Mouse (Mus musculus) heart, postnatal 0 days (tissue): ENCODE measurements around the gene Klk12. TPM values are rescaled to one million over a fixed set of nuclear protein-coding genes. Genes with fewer than 3 reads are reported as not detected.

Experiments
- ATAC-seq: fragments of 200-750 bp; cut with Nextera tagmentation; 2 replicates; pipeline ENCODE4 v1.8.0; 2017; ENCODE audit warnings: low read depth, moderate number of reproducible peaks, moderate library complexity; ENCODE audit not compliant: insufficient read depth
- DNase-seq: peaks from one replicate; pipeline ENCODE4 v3.0.0-alpha.2; 2016; ENCODE audit warnings: low spot score
- H3K27ac ChIP-seq: fragments of 300-500 bp; sonication (generic); 2 replicates; pipeline ENCODE4 v1.5.1; 2014; ENCODE audit warnings: low read depth, mild to moderate bottlenecking
- H3K27me3 ChIP-seq: fragments of 300-500 bp; sonication (generic); 2 replicates; pipeline ENCODE4 v1.6.1; 2014; ENCODE audit warnings: low read length, mixed read lengths; ENCODE audit not compliant: control insufficient read depth, insufficient read depth
- H3K36me3 ChIP-seq: fragments of 300-500 bp; sonication (generic); replicated peaks from 2 replicates; pipeline ENCODE4 v1.6.1; 2014; ENCODE audit warnings: low read length, mixed read lengths; ENCODE audit not compliant: control insufficient read depth, insufficient read depth
- H3K4me1 ChIP-seq: fragments of 300-500 bp; sonication (generic); 2 replicates; pipeline ENCODE4 v1.6.1; 2014; ENCODE audit warnings: antibody characterized with exemption; ENCODE audit not compliant: control insufficient read depth, insufficient read depth
- H3K4me2 ChIP-seq: fragments of 300-500 bp; sonication (generic); 2 replicates; pipeline ENCODE4 v1.6.1; 2014; ENCODE audit warnings: low read depth, mild to moderate bottlenecking, low read length, moderate library complexity
- H3K4me3 ChIP-seq: fragments of 300-500 bp; sonication (generic); 2 replicates; pipeline ENCODE4 v1.5.1; 2014; ENCODE audit warnings: low read depth, low read length
- H3K9ac ChIP-seq: fragments of 300-500 bp; sonication (generic); replicated peaks from 2 replicates; pipeline ENCODE4 v1.6.1; 2014; ENCODE audit warnings: low read depth, low read length, mixed read lengths
- H3K9me3 ChIP-seq: fragments of 300-500 bp; sonication (generic); replicated peaks from 2 replicates; pipeline ENCODE4 v1.6.1; 2016; ENCODE audit warnings: low read length; ENCODE audit not compliant: control insufficient read depth
- CTCF ChIP-seq: IDR thresholded peaks from 2 replicates; pipeline ENCODE4 v1.5.1; 2016; ENCODE audit warnings: antibody characterized with exemption, control low read depth, low read depth
- EP300 ChIP-seq: IDR thresholded peaks from 2 replicates; pipeline ENCODE4 v1.6.1; 2016; ENCODE audit warnings: antibody characterized with exemption, low read depth
- WGBS: fragments of 180-500 bp; shearing (Covaris S2); extraction: QIAGEN DNeasy Blood & Tissue Kit; methylation state at CpG from one replicate; pipeline ENCODE4 v1.1.7; 2014; 5-methylcytosine and 5-hydroxymethylcytosine counted together
- polyA plus RNA-seq: library from polyadenylated mRNA; unstranded; fragments of >200 nt; fragmentation: Nextera tagmentation; extraction: Ambion mirVana; gene quantifications from 2 replicates; pipeline ENCODE4 v1.2.1, GENCODE M21; 2015
- total RNA-seq: library from RNA; depleted of rRNA; stranded (reverse); fragments of >200 nt; gene quantifications from 2 replicates; pipeline ENCODE4 v1.2.3, GENCODE M21; 2014; ENCODE audit warnings: low replicate concordance

The Klk12 gene
- total and polyA plus RNA-seq, 2 experiments from 2014 or later = not detected

GRCm38 (mm10) chr7:43771916-43772315, 3.2 kb downstream of the Klk12 start:
- no peak overlapping the region for H3K27ac ChIP-seq
- H3K9me3 ChIP-seq = no peaks in the 10 kb centered on the region
- no peaks in the 10 kb centered on the region for H3K27me3 ChIP-seq
- no peaks in the 10 kb centered on the region for H3K36me3 ChIP-seq
- 87% methylated on average over 6 of the region's 6 CpGs for WGBS
- ATAC-seq (no peak), DNase-seq (no peak)
- no peak for TF ChIP-seq EP300
- no peak for TF ChIP-seq CTCF
- no peak overlapping the region for H3K4me3 ChIP-seq
- no peak overlapping the region for H3K4me2 ChIP-seq
- H3K4me1 ChIP-seq = no peaks in the 10 kb centered on the region
- no peak overlapping the region for H3K9ac ChIP-seq

DNA sequence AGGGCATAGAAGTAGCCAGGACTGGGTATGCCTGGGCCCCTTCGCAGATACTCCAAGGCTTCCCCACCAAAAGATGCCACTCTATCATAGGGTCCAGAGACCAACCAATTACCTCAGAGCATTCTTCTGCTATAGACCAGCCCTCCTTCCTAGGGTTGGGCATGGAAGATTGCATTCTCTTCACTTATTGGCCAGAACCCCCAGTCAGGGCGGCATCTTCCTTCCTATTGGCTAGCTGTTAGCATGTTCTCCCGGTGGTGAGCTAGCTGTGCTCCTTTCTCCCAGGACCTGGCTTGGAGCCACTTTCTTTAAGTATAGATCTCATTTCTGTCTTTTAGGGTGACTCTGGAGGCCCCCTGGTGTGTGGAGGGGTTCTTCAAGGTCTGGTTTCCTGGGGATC, 4.2 kb downstream of the Klk12 start:
- no peak for DNase-seq
- no peak overlapping the region for H3K9ac ChIP-seq
- no peaks in the 10 kb centered on the region for H3K27me3 ChIP-seq

DNA sequence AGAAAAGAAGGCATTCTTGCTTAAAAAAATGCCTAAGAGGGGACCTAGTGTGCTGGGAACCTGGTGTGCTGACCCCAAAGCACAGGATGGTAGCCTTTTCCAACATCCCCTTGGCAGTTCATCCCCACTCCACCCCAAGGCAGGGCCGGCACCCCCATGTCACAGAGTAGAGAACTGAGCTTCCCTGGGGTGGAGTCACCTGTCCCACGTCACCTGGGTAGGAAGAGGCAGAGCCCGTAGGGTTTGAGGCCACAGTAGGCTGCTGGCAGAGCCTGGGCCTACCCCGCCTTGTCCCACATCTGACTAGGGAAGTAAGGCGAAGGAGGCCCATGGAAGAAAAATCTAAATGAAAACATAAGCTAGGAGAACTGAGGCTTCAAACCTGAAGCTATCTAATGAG, 5.7 kb downstream of the Klk12 start, which contains the start of gene Klk11:
Klk11 (plus strand) TSS at position 241 of the 400 bp plus-strand sequence.
- 90% methylated on average over 5 of the region's 5 CpGs for WGBS

More for the DNA sequence above, 4.2 kb downstream of the Klk12 start:
- no peaks in the 10 kb centered on the region for H3K9me3 ChIP-seq
- 68% methylated on average over 3 of the region's 3 CpGs for WGBS
- no peak overlapping the region for H3K27ac ChIP-seq
- no peak overlapping the region for H3K4me3 ChIP-seq
- no peak for ATAC-seq
- H3K4me1 ChIP-seq = no peaks in the 10 kb centered on the region
- H3K36me3 ChIP-seq = no peaks in the 10 kb centered on the region
- no peak for TF ChIP-seq CTCF
- TF ChIP-seq EP300 = no peak
- H3K4me2 ChIP-seq = no peak overlapping the region

GRCm38 (mm10) chr7:43774802-43775201, 6.1 kb downstream of the Klk12 start:
- Histone ChIP-seq H3K36me3 (no peaks in the 10 kb centered on the region), H3K27ac (no peak overlapping the region), H3K9ac (no peak overlapping the region), H3K9me3 (no peaks in the 10 kb centered on the region), H3K27me3 (no peaks in the 10 kb centered on the region), H3K4me1 (no peaks in the 10 kb centered on the region), H3K4me2 (no peak overlapping the region), H3K4me3 (no peak overlapping the region)
- DNase-seq (no peak), ATAC-seq (no peak)
- WGBS = 60% methylated on average over 6 of the region's 6 CpGs
- TF ChIP-seq EP300 (no peak), CTCF (no peak)

More for the DNA sequence above, 5.7 kb downstream of the Klk12 start, which contains the start of gene Klk11:
- ATAC-seq = no peak
- H3K27me3 ChIP-seq = no peaks in the 10 kb centered on the region
- H3K27ac ChIP-seq = no peak within 1 kb of the TSS
- no peaks in the 10 kb centered on the region for H3K4me1 ChIP-seq
- H3K4me3 ChIP-seq = no peak within 1 kb of the TSS
- H3K4me2 ChIP-seq = no peak within 1 kb of the TSS
- DNase-seq = no peak
- H3K9me3 ChIP-seq = no peaks in the 10 kb centered on the region
- TF ChIP-seq EP300 (no peak), CTCF (no peak)
- H3K36me3 ChIP-seq = no peaks in the 10 kb centered on the region
- H3K9ac ChIP-seq = no peak within 1 kb of the TSS

GRCm38 (mm10) chr7:43775311-43776057, 6.8 kb downstream of the Klk12 start:
- H3K9me3 ChIP-seq = no peaks in the 10 kb centered on the region

GRCm38 (mm10) chr7:43776506-43776905, 7.8 kb downstream of the Klk12 start:
- DNase-seq (no peak), ATAC-seq (no peak)
- no peak overlapping the region for H3K9ac ChIP-seq
- 0 out of 2 replicates have a peak, but pooled peaks cover 2% of the 10 kb centered on the region for H3K27me3 ChIP-seq
- H3K4me3 ChIP-seq = no peak overlapping the region
- TF ChIP-seq EP300 (no peak), CTCF (no peak)
- no peaks in the 10 kb centered on the region for H3K9me3 ChIP-seq
- no peak overlapping the region for H3K4me2 ChIP-seq
- no peaks in the 10 kb centered on the region for H3K36me3 ChIP-seq
- WGBS = 78% methylated on average over 5 of the region's 5 CpGs
- H3K4me1 ChIP-seq = no peaks in the 10 kb centered on the region
- H3K27ac ChIP-seq = no peak overlapping the region

More at GRCm38 (mm10) chr7:43775311-43776057, 6.8 kb downstream of the Klk12 start:
- H3K27me3 ChIP-seq = no peaks in the 10 kb centered on the region
- TF ChIP-seq CTCF = no peak
- TF ChIP-seq EP300 = no peak
- WGBS = 54% methylated on average over 7 of the region's 7 CpGs
- no peaks in the 10 kb centered on the region for H3K36me3 ChIP-seq
- DNase-seq (no peak), ATAC-seq (no peak)
- H3K9ac ChIP-seq = no peak overlapping the region
- no peaks in the 10 kb centered on the region for H3K4me1 ChIP-seq
- H3K4me3 ChIP-seq = no peak overlapping the region
- no peak overlapping the region for H3K27ac ChIP-seq
- no peak overlapping the region for H3K4me2 ChIP-seq
